Mouse (Mus musculus) lung, embryonic 16.5 days (tissue): ENCODE data around the gene Cyth2. TPM values are rescaled to one million over a fixed set of nuclear protein-coding genes. Genes with fewer than 3 reads are reported as not detected.

ENCODE experiments used
- ATAC-seq: fragments of 200-750 bp; cut with Nextera tagmentation; 2 replicates; pipeline ENCODE4 v1.8.0; 2017; ENCODE audit warnings: low read depth, mild to moderate bottlenecking, moderate library complexity
- H3K27ac ChIP-seq: fragments of 300-500 bp; sonication (generic); 2 replicates; pipeline ENCODE4 v1.5.1; 2014; ENCODE audit warnings: mild to moderate bottlenecking, control low read depth, low read length
- H3K27me3 ChIP-seq: fragments of 300-500 bp; sonication (generic); 2 replicates; pipeline ENCODE4 v1.6.1; 2014; ENCODE audit warnings: low read depth, low read length, mixed read lengths; ENCODE audit not compliant: control insufficient read depth, insufficient read depth
- H3K36me3 ChIP-seq: fragments of 300-500 bp; sonication (generic); 2 replicates; pipeline ENCODE4 v1.6.1; 2014; ENCODE audit warnings: low read length; ENCODE audit not compliant: control insufficient read depth, insufficient read depth
- H3K4me1 ChIP-seq: fragments of 300-500 bp; sonication (generic); replicated peaks from 2 replicates; pipeline ENCODE4 v1.6.1; 2014; ENCODE audit warnings: low read length, mixed read lengths; ENCODE audit not compliant: control insufficient read depth, insufficient read depth
- H3K4me2 ChIP-seq: fragments of 300-500 bp; sonication (generic); 2 replicates; pipeline ENCODE4 v1.6.1; 2014; ENCODE audit warnings: low read depth, low read length, control low read depth
- H3K4me3 ChIP-seq: fragments of 300-500 bp; sonication (generic); 2 replicates; pipeline ENCODE4 v1.5.1; 2014; ENCODE audit warnings: mild to moderate bottlenecking, low read length, control low read depth
- H3K9ac ChIP-seq: fragments of 300-500 bp; sonication (generic); 2 replicates; pipeline ENCODE4 v1.6.1; 2014; ENCODE audit warnings: low read length, control low read depth
- H3K9me3 ChIP-seq: fragments of 300-500 bp; sonication (generic); 2 replicates; pipeline ENCODE4 v1.6.1; 2016; ENCODE audit warnings: low read length; ENCODE audit not compliant: control insufficient read depth
- WGBS: fragments of 180-500 bp; shearing (Covaris S2); extraction: QIAGEN DNeasy Blood & Tissue Kit; methylation state at CpG from one replicate; pipeline ENCODE4 v1.1.7; 2014; 5-methylcytosine and 5-hydroxymethylcytosine counted together
- polyA plus RNA-seq: library from polyadenylated mRNA; unstranded; fragments of >200 nt; fragmentation: Nextera tagmentation; extraction: Ambion mirVana; gene quantifications from 2 replicates; pipeline ENCODE4 v1.2.1, GENCODE M21; 2015

The Cyth2 gene
- polyA plus RNA-seq, 1 experiment from 2014 or later, result 112 TPM

- no peak overlapping the region for H3K4me3 ChIP-seq
- H3K9me3 ChIP-seq, result no peaks in the 10 kb centered on the region
- no peak overlapping the region for H3K4me2 ChIP-seq
- no peak overlapping the region for H3K9ac ChIP-seq
- peaks cover 15% of the 10 kb centered on the region for H3K36me3 ChIP-seq
- no peak overlapping the region for H3K27ac ChIP-seq
- 61% methylated on average over 2 of the region's 2 CpGs for WGBS
- no peak for ATAC-seq
- H3K4me1 ChIP-seq, result peaks cover 15% of the 10 kb centered on the region
- no peaks in the 10 kb centered on the region for H3K27me3 ChIP-seq
Measured at GRCm38 (mm10) chr7:45815984-45816351, 1.6 kb upstream of the Cyth2 start.

GRCm38 (mm10) chr7:45815323-45815983 lies 1.1 kb upstream of the Cyth2 start:
- H3K4me3 ChIP-seq, result no peak overlapping the region; the same call in 1 of the 2 replicates
- H3K27ac ChIP-seq, result no peak overlapping the region
- peaks cover 15% of the 10 kb centered on the region for H3K4me1 ChIP-seq
- H3K4me2 ChIP-seq, result peak overlapping the region; percentile 58
- H3K27me3 ChIP-seq, result no peaks in the 10 kb centered on the region
- no peak overlapping the region for H3K9ac ChIP-seq
- ATAC-seq, result no peak
- H3K36me3 ChIP-seq, result peaks cover 20% of the 10 kb centered on the region
- 67% methylated on average over 10 of the region's 10 CpGs for WGBS
- no peaks in the 10 kb centered on the region for H3K9me3 ChIP-seq

- H3K9ac ChIP-seq, result no peak overlapping the region
- ATAC-seq, result no peak
- H3K27me3 ChIP-seq, result no peaks in the 10 kb centered on the region
- peak overlapping the region; percentile 17; the same call in 1 of the 2 replicates for H3K27ac ChIP-seq
- no peaks in the 10 kb centered on the region for H3K9me3 ChIP-seq
- H3K4me1 ChIP-seq, result peaks cover 15% of the 10 kb centered on the region
- peaks cover 26% of the 10 kb centered on the region for H3K36me3 ChIP-seq
- WGBS, result 8% methylated on average over 5 of the region's 5 CpGs
- H3K4me3 ChIP-seq, result peak overlapping the region; percentile 42
- peak overlapping the region; percentile 58 for H3K4me2 ChIP-seq
Measured at GRCm38 (mm10) chr7:45814841-45815240, 460 bp upstream of the Cyth2 start.

GRCm38 (mm10) chr7:45812921-45813320 lies 1.5 kb downstream of the Cyth2 start:
- WGBS, result 71% methylated on average over 8 of the region's 8 CpGs
- peak overlapping the region; percentile 72 for H3K4me2 ChIP-seq
- no peaks in the 10 kb centered on the region for H3K9me3 ChIP-seq
- ATAC-seq, result no peak
- H3K27ac ChIP-seq, result no peak overlapping the region
- H3K9ac ChIP-seq, result peak overlapping the region; percentile 100
- H3K27me3 ChIP-seq, result no peaks in the 10 kb centered on the region
- H3K4me3 ChIP-seq, result peak overlapping the region; percentile 98
- H3K4me1 ChIP-seq, result peaks cover 15% of the 10 kb centered on the region
- peaks cover 43% of the 10 kb centered on the region for H3K36me3 ChIP-seq

- Histone ChIP-seq H3K4me3 (no peak overlapping the region), H3K27me3 (no peaks in the 10 kb centered on the region), H3K9me3 (no peaks in the 10 kb centered on the region), H3K4me1 (peaks cover 9% of the 10 kb centered on the region), H3K27ac (no peak overlapping the region), H3K4me2 (no peak overlapping the region), H3K9ac (no peak overlapping the region), H3K36me3 (peaks cover 56% of the 10 kb centered on the region)
- ATAC-seq, result no peak
- 75% methylated on average over 14 of the region's 14 CpGs for WGBS
Measured at GRCm38 (mm10) chr7:45809276-45810075, 4.9 kb downstream of the Cyth2 start.

GRCm38 (mm10) chr7:45808471-45808870 lies 5.9 kb downstream of the Cyth2 start:
- H3K36me3 ChIP-seq, result peaks cover 56% of the 10 kb centered on the region
- H3K4me1 ChIP-seq, result peaks cover 9% of the 10 kb centered on the region
- no peaks in the 10 kb centered on the region for H3K27me3 ChIP-seq
- H3K4me2 ChIP-seq, result no peak overlapping the region
- WGBS, result 50% methylated on average over 10 of the region's 11 CpGs
- H3K4me3 ChIP-seq, result no peak overlapping the region
- no peak overlapping the region for H3K27ac ChIP-seq
- ATAC-seq, result no peak
- no peak overlapping the region for H3K9ac ChIP-seq
- no peaks in the 10 kb centered on the region for H3K9me3 ChIP-seq

GRCm38 (mm10) chr7:45805941-45806340 lies 8.4 kb downstream of the Cyth2 start:
- Histone ChIP-seq H3K9ac (no peak overlapping the region), H3K4me3 (no peak overlapping the region), H3K27me3 (no peaks in the 10 kb centered on the region), H3K4me1 (0 out of 2 replicates have a peak, but pooled peaks cover 2% of the 10 kb centered on the region), H3K4me2 (no peak overlapping the region), H3K27ac (no peak overlapping the region), H3K9me3 (no peaks in the 10 kb centered on the region), H3K36me3 (peaks cover 40% of the 10 kb centered on the region)
- whole genome bisulfite sequencing, result 44% methylated on average over 5 of the region's 5 CpGs
- no peak for ATAC-seq

- no peak for ATAC-seq
- Histone ChIP-seq H3K27me3 (peaks cover 17% of the 10 kb centered on the region), H3K4me2 (no peak overlapping the region), H3K27ac (no peak overlapping the region), H3K4me3 (no peak overlapping the region), H3K36me3 (peaks cover 9% of the 10 kb centered on the region), H3K9ac (no peak overlapping the region), H3K9me3 (no peaks in the 10 kb centered on the region), H3K4me1 (peaks cover 22% of the 10 kb centered on the region)
- 87% methylated on average over 6 of the region's 6 CpGs for WGBS
Measured at GRCm38 (mm10) chr7:45802551-45802950, 11.8 kb downstream of the Cyth2 start.

- Histone ChIP-seq H3K9ac (0 out of 2 replicates have a peak overlapping the region, but pooled peaks have one; percentile 29), H3K27ac (peak overlapping the region; percentile 65; the same call in 1 of the 2 replicates), H3K9me3 (no peaks in the 10 kb centered on the region), H3K4me2 (peak overlapping the region; percentile 62), H3K4me1 (peaks cover 22% of the 10 kb centered on the region), H3K27me3 (peaks cover 25% of the 10 kb centered on the region), H3K36me3 (no peaks in the 10 kb centered on the region), H3K4me3 (peak overlapping the region; percentile 42)
- WGBS, result under 1% methylated on average over 12 of the region's 12 CpGs
- ATAC-seq, result peak; percentile 58
Measured at GRCm38 (mm10) chr7:45801348-45801747, 13.0 kb downstream of the Cyth2 start.
